8 mouse cellular contexts compared by ENCODE assay signal in genomic region chr7:138940256-138940611, GRCm38 (mm10). TPM values are rescaled to one million over a fixed set of nuclear protein-coding genes. Genes with fewer than 3 reads are reported as not detected.
DNase-seq lines count a peak whose midpoint lies in the region; ATAC-seq and TF ChIP-seq lines count a peak whose summit lies in the region.

No protein-coding gene starts in this region.

- TF ChIP-seq POLR2A in cerebellum, adult 2 months (IDR thresholded peaks at IDR 0.05; ENCODE audit: borderline replicate concordance, insufficient read depth, low read length), result 0 out of 2 replicates have a peak, but pooled peaks have one; percentile 39

- peaks cover 80% of the 10 kb centered on the region for H3K27me3 ChIP-seq in heart, embryonic 12.5 days (replicated peaks)
- no peaks in the 10 kb centered on the region for H3K27me3 ChIP-seq in cerebellum, adult 2 months (ENCODE audit: control insufficient read depth, insufficient read depth, low read length)
- H3K27me3 ChIP-seq in midbrain, embryonic 11.5 days (ENCODE audit: control insufficient read depth, insufficient read depth, low read length), result peaks cover 42% of the 10 kb centered on the region

- H3K4me1 ChIP-seq in heart, embryonic 12.5 days (replicated peaks), result peaks cover 14% of the 10 kb centered on the region
- H3K4me1 ChIP-seq in cerebellum, adult 2 months (ENCODE audit: control insufficient read depth, insufficient read depth, low read length), result no peaks in the 10 kb centered on the region; the same call in 1 of the 2 replicates
- H3K4me1 ChIP-seq in midbrain, embryonic 11.5 days (ENCODE audit: control insufficient read depth, insufficient read depth, low read length), result peaks cover 5% of the 10 kb centered on the region

- peak overlapping the region; percentile 38; the same call in 1 of the 2 replicates for H3K9ac ChIP-seq in heart, embryonic 12.5 days
- H3K9ac ChIP-seq in midbrain, embryonic 11.5 days (ENCODE audit: low read length), result no peak overlapping the region

- DNase-seq in heart, postnatal 14 days, result no peak
- DNase-seq in cerebellum, adult 2 months, result peak; percentile 75 to 76
- peak; percentile 64 to 72 for DNase-seq in frontal cortex, postnatal 14 days (ENCODE audit: low spot score in 2 of 2)
- DNase-seq in layer of hippocampus, adult 9-11 months, result peak; percentile 73
- DNase-seq in midbrain, embryonic 11.5 days (ENCODE audit: low spot score, missing footprints), result peak; percentile 92
- DNase-seq in testis, postnatal 10 days (ENCODE audit: low spot score), result peak; percentile 56

- intact Hi-C loops in heart, postnatal 14 days (cut with DNase I), result loop anchor here (5.0 kb wide), 1 partner anchor 52 kb away; no protein-coding TSS in a partner anchor

- no peak for TF ChIP-seq CTCF in cerebellum, adult 2 months (IDR thresholded peaks at IDR 0.05; ENCODE audit: borderline replicate concordance, insufficient read depth, low read depth, low read length)

- 1% methylated on average over 17 of the region's 17 CpGs for WGBS in heart, embryonic 12.5 days
- WGBS in cerebellum, adult 2 months, result under 1% methylated on average over 17 of the region's 17 CpGs
- WGBS in midbrain, embryonic 11.5 days, result 1% methylated on average over 17 of the region's 17 CpGs

- H3K9me3 ChIP-seq in heart, embryonic 12.5 days (replicated peaks), result peaks cover 8% of the 10 kb centered on the region
- H3K9me3 ChIP-seq in midbrain, embryonic 11.5 days (ENCODE audit: control insufficient read depth, low read length), result no peaks in the 10 kb centered on the region; the same call in 1 of the 2 replicates

- H3K4me2 ChIP-seq in heart, embryonic 12.5 days, result peak overlapping the region; percentile 91
- peak overlapping the region; percentile 73 for H3K4me2 ChIP-seq in midbrain, embryonic 11.5 days

- no peak for ATAC-seq in heart, embryonic 12.5 days (ENCODE audit: insufficient number of reproducible peaks, low FRiP score)
- no peak for ATAC-seq in midbrain, embryonic 11.5 days (ENCODE audit: low FRiP score)
- ATAC-seq in erythroblast, adult 5-6 weeks (replicated peaks; ENCODE audit: low FRiP score, poor library complexity, severe bottlenecking), result no peak

- no peak overlapping the region for H3K27ac ChIP-seq in heart, embryonic 12.5 days (ENCODE audit: poor library complexity, severe bottlenecking)
- peak overlapping the region; percentile 91 for H3K27ac ChIP-seq in cerebellum, adult 2 months (ENCODE audit: insufficient read depth, low read length)
- no peak overlapping the region for H3K27ac ChIP-seq in midbrain, embryonic 11.5 days (ENCODE audit: low read depth, low read length)

- H3K4me3 ChIP-seq in heart, embryonic 12.5 days, result peak overlapping the region; percentile 47
- peak overlapping the region; percentile 75 for H3K4me3 ChIP-seq in cerebellum, adult 2 months (replicated peaks; ENCODE audit: insufficient read depth, low read depth, low read length)
- H3K4me3 ChIP-seq in midbrain, embryonic 11.5 days (ENCODE audit: low read depth, low read length), result peak overlapping the region; percentile 38

- H3K36me3 ChIP-seq in heart, embryonic 12.5 days, result no peaks in the 10 kb centered on the region
- no peaks in the 10 kb centered on the region for H3K36me3 ChIP-seq in midbrain, embryonic 11.5 days (ENCODE audit: control insufficient read depth, insufficient read depth, low read length)

RNA-seq across cellular contexts. Expression of gene Jakmip3, which starts 0.3 kb away (rescaled TPM):
- polyA plus RNA-seq in heart, embryonic 12.5 days (2016; fragmentation: Nextera tagmentation; extraction: Ambion mirVana), result 0.05 and 0.09 TPM in 2 replicates
- under 1 TPM in 1 of 2 experiments, not detected in 1; 0.31 TPM for total RNA-seq in heart, postnatal 14 days (2021)
- polyA plus RNA-seq in cerebellum, adult 2 months (2012; rRNA removed), result 47.6 and 49.0 TPM in 2 replicates
- polyA plus RNA-seq in midbrain, embryonic 11.5 days (2014; fragmentation: Nextera tagmentation; extraction: Ambion mirVana), result 0.59 and 0.87 TPM in 2 replicates
- not detected in 2 replicates for total RNA-seq in erythroblast, adult 5-6 weeks (2015; ENCODE audit: low replicate concordance)
- not detected in 2 replicates for total RNA-seq in erythroblast, adult 5-6 weeks (2017; ENCODE audit: low replicate concordance)

RNA-seq across cellular contexts. Expression of gene Bnip3, which starts 30.9 kb away (rescaled TPM):
- polyA plus RNA-seq in heart, embryonic 12.5 days (2016; fragmentation: Nextera tagmentation; extraction: Ambion mirVana), result 310 and 311 TPM in 2 replicates
- total RNA-seq in heart, postnatal 14 days (2021), result 100 to 1,000 TPM; 157 to 188 TPM
- polyA plus RNA-seq in cerebellum, adult 2 months (2012; rRNA removed), result 96.6 and 101 TPM in 2 replicates
- polyA plus RNA-seq in midbrain, embryonic 11.5 days (2014; fragmentation: Nextera tagmentation; extraction: Ambion mirVana), result 80.0 and 86.1 TPM in 2 replicates
- 3.1 and 7.1 TPM in 2 replicates for total RNA-seq in erythroblast, adult 5-6 weeks (2015; ENCODE audit: low replicate concordance)
- 5.7 and 12.5 TPM in 2 replicates for total RNA-seq in erythroblast, adult 5-6 weeks (2017; ENCODE audit: low replicate concordance)

Comparison
In these comparisons a context has a peak if more than half of its experiments do, and no peak if none do; other contexts are left out.
1. DNase-seq: peak in cerebellum, adult 2 months (2 of 2), frontal cortex, postnatal 14 days (2 of 2), layer of hippocampus, adult 9-11 months (single experiment), midbrain, embryonic 11.5 days (single experiment) and testis, postnatal 10 days (single experiment); none in heart, postnatal 14 days (0 of 2).
2. RNA of gene Jakmip3, which starts 0.3 kb away (polyA plus RNA-seq): 47.6 to 49.0 TPM in cerebellum, adult 2 months; 0.59 to 0.87 TPM in midbrain, embryonic 11.5 days and 0.05 to 0.09 TPM in heart, embryonic 12.5 days; every median in the first group is over 10 times any median in the second.
3. Peak in every context shown above with its lines, with median percentiles within 50 percentile points of each other: H3K4me3 ChIP-seq.